Mouse (Mus musculus): ENCODE data around the gene Slc1a3.
A peak's percentile ranks its signal among the peaks of the same experiment; 100 is the strongest.

The Slc1a3 gene

GRCm38 (mm10) chr15:8605538-8606188, 104.9 kb downstream of the Slc1a3 start:
- no peak for DNase-seq (ENCODE audit: low spot score in 2 of 2)

GRCm38 (mm10) chr15:8602362-8602761, 108.2 kb downstream of the Slc1a3 start:
- no peak for DNase-seq (ENCODE audit: low spot score in 2 of 2)

- no peak for DNase-seq (ENCODE audit: low spot score in 2 of 2)
Observed at GRCm38 (mm10) chr15:8601312-8602146, 109.0 kb downstream of the Slc1a3 start.

GRCm38 (mm10) chr15:8596375-8596900, 114.1 kb downstream of the Slc1a3 start:
- no peak for DNase-seq (ENCODE audit: low spot score in 2 of 2)

GRCm38 (mm10) chr15:8595226-8595625, 115.3 kb downstream of the Slc1a3 start:
- DNase-seq (ENCODE audit: low spot score in 2 of 2) = no peak

- DNase-seq (ENCODE audit: low spot score in 2 of 2) = peak; percentile 51 to 81
Observed at GRCm38 (mm10) chr15:8589503-8590116, 121.0 kb downstream of the Slc1a3 start.

- no peak for DNase-seq (ENCODE audit: low spot score in 2 of 2)
Observed at GRCm38 (mm10) chr15:8588065-8588464, 122.5 kb downstream of the Slc1a3 start.

GRCm38 (mm10) chr15:8586822-8587281, 123.7 kb downstream of the Slc1a3 start:
- DNase-seq (ENCODE audit: low spot score in 2 of 2) = no peak
